Mouse (Mus musculus): Measurements from ENCODE around the gene Gm5485.
A peak's percentile ranks its signal among the peaks of the same experiment; 100 is the strongest.

Gm5485 gene

GRCm38 (mm10) chr16:48368096-48368495 is 44.1 kb downstream of the Gm5485 start:
- no peak for DNase-seq

- no peak for DNase-seq
These were observed 45.4 kb downstream of the Gm5485 start for GRCm38 (mm10) chr16:48366801-48367200.

GRCm38 (mm10) chr16:48360887-48361286 is 51.3 kb downstream of the Gm5485 start:
- DNase-seq, result no peak

GRCm38 (mm10) chr16:48356417-48356816 is 55.8 kb downstream of the Gm5485 start:
- peak; percentile 7 for DNase-seq

GRCm38 (mm10) chr16:48355716-48356115 is 56.5 kb downstream of the Gm5485 start:
- DNase-seq, result no peak
